ENCODE assay signal across 15 mouse cellular contexts in the genomic region with DNA sequence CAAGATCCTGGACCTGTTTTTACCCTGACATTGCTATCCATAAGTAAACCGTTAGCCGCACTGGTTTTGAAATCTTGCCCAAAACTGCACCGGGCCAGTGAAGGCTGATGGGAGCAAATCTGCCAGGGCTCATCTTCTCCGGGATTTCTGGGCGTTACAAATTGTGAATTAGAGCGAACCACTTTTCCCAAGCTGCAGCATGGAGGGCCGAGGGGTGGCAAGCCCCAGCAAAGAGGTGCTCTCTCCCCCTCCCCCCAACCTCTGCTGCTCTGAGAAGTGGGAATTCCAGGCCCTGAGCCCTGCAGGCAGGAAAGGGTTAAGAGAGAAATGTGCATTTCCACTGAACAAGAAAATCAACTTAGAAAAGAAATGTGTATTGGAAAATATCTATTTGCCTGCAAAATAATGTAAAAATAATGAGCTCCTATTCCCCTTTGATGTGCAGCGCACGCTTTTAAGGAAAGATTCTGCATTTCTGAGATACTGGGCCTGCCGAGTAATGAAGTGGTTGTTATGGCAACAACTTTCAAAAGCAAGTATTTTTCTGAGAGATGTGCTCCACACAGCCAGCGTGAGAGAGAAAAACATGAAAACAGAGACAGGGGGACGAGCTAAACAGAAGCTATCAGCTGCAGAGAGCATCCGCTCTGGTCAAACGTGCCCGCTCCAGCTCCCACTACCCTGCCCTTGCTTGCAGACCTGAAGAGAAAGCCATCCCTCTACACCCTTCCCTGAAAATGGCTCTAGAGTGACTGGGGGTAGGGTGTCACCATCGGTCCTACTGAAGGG. TPM values are rescaled to one million over a fixed set of nuclear protein-coding genes. Genes with fewer than 3 reads are reported as not detected.
DNase-seq lines count a peak whose midpoint lies in the region; ATAC-seq lines count a peak whose summit lies in the region.
"Had no signal": no experiment of that assay in that cellular context is flagged by ENCODE, and none has a peak within 500 bp of the region (broad histone marks: within the 10 kb centered on the region; RNA-seq: fewer than 3 reads in every experiment).

No protein-coding gene starts in this region.

- H3K36me3 ChIP-seq in forebrain, embryonic 15.5 days: no peaks in the 10 kb centered on the region
- no peaks in the 10 kb centered on the region for H3K36me3 ChIP-seq in midbrain, embryonic 12.5 days
- H3K36me3 ChIP-seq: heart, embryonic 12.5 days; stomach, embryonic 15.5 days had no signal

- DNase-seq in frontal cortex, postnatal 10 days (ENCODE audit: low spot score in 2 of 2): no peak
- DNase-seq in CD4-positive, CD25-positive, alpha-beta regulatory T cell, adult 2 months (ENCODE audit: low read depth, low spot score): peak; percentile 37
- no peak for DNase-seq in lung, postnatal 4 days
- no peak for DNase-seq in ovary, postnatal 36 days (ENCODE audit: low spot score)
- DNase-seq in heart, postnatal 10 days: no peak

- 11% methylated on average over 16 of the region's 16 CpGs for WGBS in forebrain, embryonic 15.5 days
- 24% methylated on average over 16 of the region's 16 CpGs for WGBS in midbrain, embryonic 12.5 days

- no peaks in the 10 kb centered on the region for H3K27me3 ChIP-seq in forebrain, embryonic 15.5 days
- no peaks in the 10 kb centered on the region for H3K27me3 ChIP-seq in midbrain, embryonic 12.5 days
- H3K27me3 ChIP-seq: stomach, embryonic 15.5 days had no signal

- intact Hi-C loops in heart, postnatal 10 days (cut with DNase I): no loop called here

- peak overlapping the region; percentile 83 for H3K27ac ChIP-seq in forebrain, embryonic 15.5 days (replicated peaks)
- peak overlapping the region; percentile 73 for H3K27ac ChIP-seq in midbrain, embryonic 12.5 days (replicated peaks)
- H3K27ac ChIP-seq: stomach, embryonic 15.5 days had no signal

- no peaks in the 10 kb centered on the region for H3K9me3 ChIP-seq in forebrain, embryonic 15.5 days
- no peaks in the 10 kb centered on the region for H3K9me3 ChIP-seq in midbrain, embryonic 12.5 days
- H3K9me3 ChIP-seq: heart, embryonic 12.5 days; stomach, embryonic 15.5 days had no signal

- H3K9ac ChIP-seq in forebrain, embryonic 15.5 days (replicated peaks): no peak overlapping the region
- peak overlapping the region; percentile 20; the same call in 1 of the 2 replicates for H3K9ac ChIP-seq in midbrain, embryonic 12.5 days (replicated peaks)
- H3K9ac ChIP-seq: heart, embryonic 12.5 days; stomach, embryonic 15.5 days had no signal

- peak overlapping the region; percentile 27; the same call in 1 of the 2 replicates for H3K4me2 ChIP-seq in forebrain, embryonic 15.5 days (replicated peaks)
- H3K4me2 ChIP-seq in midbrain, embryonic 12.5 days (replicated peaks): peak overlapping the region; percentile 32
- H3K4me2 ChIP-seq: heart, embryonic 12.5 days; stomach, embryonic 15.5 days had no signal

- H3K4me1 ChIP-seq in forebrain, embryonic 15.5 days: peaks cover 25% of the 10 kb centered on the region
- H3K4me1 ChIP-seq in midbrain, embryonic 12.5 days: peaks cover 28% of the 10 kb centered on the region
- H3K4me1 ChIP-seq: heart, embryonic 12.5 days; stomach, embryonic 15.5 days had no signal

- ATAC-seq in frontal cortex, adult (ENCODE audit: low TSS enrichment): peak; percentile 67; the same call in 1 of the 2 replicates
- ATAC-seq in forebrain, embryonic 15.5 days (replicated peaks): peak; percentile 68
- ATAC-seq in midbrain, embryonic 12.5 days (ENCODE audit: low FRiP score, low read depth): peak; percentile 55

- H3K4me3 ChIP-seq in forebrain, embryonic 15.5 days: no peak overlapping the region
- no peak overlapping the region for H3K4me3 ChIP-seq in midbrain, embryonic 12.5 days
- H3K4me3 ChIP-seq: heart, embryonic 12.5 days; stomach, embryonic 15.5 days had no signal

RNA-seq across cellular contexts. Expression of a gene that starts 24.0 kb away (rescaled TPM):
- polyA plus RNA-seq in forebrain, embryonic 15.5 days (2015; fragmentation: Nextera tagmentation; extraction: Ambion mirVana): not detected in 2 replicates
- polyA plus RNA-seq in midbrain, embryonic 12.5 days (2016; fragmentation: Nextera tagmentation; extraction: Ambion mirVana): not detected in 2 replicates
- total RNA-seq in heart, postnatal 10 days (2021): not detected
- total RNA-seq: adrenal gland, postnatal 4 days; common myeloid progenitor, adult 5-6 weeks had no signal
- polyA plus RNA-seq: frontal cortex, adult 2 months; heart, embryonic 12.5 days; kidney, embryonic 16.5 days; limb, embryonic 14.5 days; stomach, embryonic 15.5 days had no signal

RNA-seq across cellular contexts. Expression of a gene that starts 57.1 kb away (rescaled TPM):
- 11.8 and 14.3 TPM in 2 replicates for polyA plus RNA-seq in forebrain, embryonic 15.5 days (2015; fragmentation: Nextera tagmentation; extraction: Ambion mirVana)
- 35.5 and 35.7 TPM in 2 replicates for polyA plus RNA-seq in midbrain, embryonic 12.5 days (2016; fragmentation: Nextera tagmentation; extraction: Ambion mirVana)
- total RNA-seq in heart, postnatal 10 days (2021): 1 to 10 TPM; 4.6 to 5.4 TPM
